Mouse (Mus musculus): ENCODE measurements around the gene Armc9.
A peak's percentile ranks its signal among the peaks of the same experiment; 100 is the strongest.

Armc9 gene

GRCm38 (mm10) chr1:86312269-86312668 lies 157.7 kb downstream of the Armc9 start:
- no peak for DNase-seq (ENCODE audit: low read depth)

DNA sequence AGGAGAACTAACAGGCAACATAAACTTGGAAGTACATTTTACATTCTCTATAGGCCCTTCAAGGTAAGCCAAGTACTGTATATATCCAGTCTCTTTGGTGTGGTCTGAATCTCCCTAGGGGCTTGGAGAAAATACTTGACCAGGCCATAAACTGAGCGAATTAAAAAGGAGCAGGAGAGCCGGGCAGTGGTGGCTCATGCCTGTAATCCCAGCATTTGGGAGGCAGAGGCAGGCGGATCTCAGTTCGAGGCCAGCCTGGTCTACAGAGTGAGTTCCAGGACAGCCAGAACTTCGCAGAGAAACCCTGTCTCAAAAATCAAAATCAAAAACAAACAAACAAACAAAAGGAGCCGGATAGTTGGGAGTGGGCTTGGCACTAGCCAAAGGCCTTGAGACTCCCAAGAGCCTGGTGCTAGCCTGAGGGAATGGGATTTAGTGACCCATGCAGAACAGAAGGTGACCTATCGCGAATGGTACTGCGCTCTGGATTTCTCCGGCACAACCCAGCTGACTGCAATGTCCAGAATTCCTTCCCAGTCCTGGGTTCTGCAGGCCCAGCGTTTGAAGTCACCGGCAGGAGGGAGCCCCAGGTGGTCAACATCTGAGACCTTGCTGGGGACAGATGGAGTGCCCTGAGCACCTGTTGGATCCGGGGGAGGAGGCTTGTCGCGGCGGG lies 158.7 kb downstream of the Armc9 start:
- no peak for DNase-seq (ENCODE audit: low read depth)

DNA sequence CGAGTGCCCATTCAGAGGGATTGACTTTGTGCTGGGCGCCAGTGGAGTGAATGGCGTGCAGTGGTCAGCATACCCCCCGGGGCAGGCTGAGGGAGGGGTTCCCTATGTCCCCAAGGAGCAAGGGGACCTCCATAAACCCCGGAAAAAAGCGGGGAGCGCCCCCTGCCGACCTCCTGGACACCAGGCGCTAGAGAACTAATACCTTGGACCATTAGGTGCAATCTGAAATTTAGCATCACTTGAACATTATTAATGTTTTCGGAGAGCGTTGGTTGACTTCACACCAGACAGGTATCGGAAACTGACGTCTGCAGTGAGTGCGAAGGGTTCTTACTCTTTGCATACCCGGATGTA lies 159.2 kb downstream of the Armc9 start:
- peak; percentile 21 for DNase-seq (ENCODE audit: low read depth)

DNA sequence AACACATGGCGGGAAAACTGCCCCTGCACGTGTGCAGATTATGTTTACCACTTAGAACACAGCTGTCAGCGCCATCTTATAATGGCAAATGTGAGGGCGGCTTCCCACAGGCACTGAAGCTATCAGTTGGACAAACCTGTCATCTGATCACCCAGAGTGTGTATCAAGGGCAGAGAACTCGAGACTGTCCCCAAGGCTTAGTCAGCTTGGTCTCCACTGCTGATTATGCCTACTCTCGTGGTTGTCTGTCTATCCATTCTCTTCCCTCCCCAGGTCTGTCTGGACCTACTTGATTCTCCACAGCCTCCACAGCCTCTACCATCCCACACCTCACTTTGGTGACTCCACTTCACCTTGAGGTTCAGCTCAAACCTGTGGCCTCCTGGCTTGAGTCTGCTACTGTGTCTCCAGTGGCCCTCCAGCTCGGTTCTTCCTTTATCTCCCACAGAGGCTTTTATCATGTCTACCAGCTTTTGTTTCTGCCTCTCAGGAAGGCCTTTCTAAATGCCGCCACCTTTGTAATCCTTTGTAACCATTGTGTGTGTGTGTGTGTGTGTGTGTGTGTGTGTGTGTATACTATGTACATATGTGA lies 166.3 kb downstream of the Armc9 start:
- no peak for DNase-seq (ENCODE audit: low read depth)
